Mouse (Mus musculus) hindbrain, embryonic 14.5 days (tissue): Measurements from ENCODE around the gene Myom3. TPM values are rescaled to one million over a fixed set of nuclear protein-coding genes. Genes with fewer than 3 reads are reported as not detected.

ENCODE experiments used
- ATAC-seq: fragments of 200-750 bp; cut with Nextera tagmentation; 2 replicates; pipeline ENCODE4 v1.8.0; 2017; ENCODE audit warnings: moderate number of reproducible peaks, mild to moderate bottlenecking, moderate TSS enrichment, moderate library complexity; ENCODE audit not compliant: low FRiP score
- DNase-seq: peaks from one replicate; pipeline ENCODE4 v3.0.0-alpha.2; 2015; ENCODE audit warnings: low spot score
- H3K27ac ChIP-seq: fragments of 300-500 bp; sonication (generic); 2 replicates; pipeline ENCODE4 v1.5.1; 2014; ENCODE audit warnings: mild to moderate bottlenecking, moderate library complexity
- H3K27me3 ChIP-seq: fragments of 300-500 bp; sonication (generic); 2 replicates; pipeline ENCODE4 v1.6.1; 2014; ENCODE audit warnings: mild to moderate bottlenecking, low read length, mixed read lengths; ENCODE audit not compliant: control insufficient read depth, insufficient read depth
- H3K36me3 ChIP-seq: fragments of 300-500 bp; sonication (generic); replicated peaks from 2 replicates; pipeline ENCODE4 v1.6.1; 2014; ENCODE audit not compliant: control insufficient read depth, insufficient read depth
- H3K4me1 ChIP-seq: fragments of 300-500 bp; sonication (generic); replicated peaks from 2 replicates; pipeline ENCODE4 v1.6.1; 2014; ENCODE audit warnings: antibody characterized with exemption, low read length, mixed read lengths; ENCODE audit not compliant: control insufficient read depth, insufficient read depth
- H3K4me2 ChIP-seq: fragments of 300-500 bp; sonication (generic); replicated peaks from 2 replicates; pipeline ENCODE4 v1.6.1; 2014; ENCODE audit warnings: mild to moderate bottlenecking, moderate library complexity
- H3K4me3 ChIP-seq: fragments of 300-500 bp; sonication (generic); replicated peaks from 2 replicates; pipeline ENCODE4 v1.5.1; 2014; ENCODE audit warnings: mild to moderate bottlenecking, low read length
- H3K9ac ChIP-seq: fragments of 300-500 bp; sonication (generic); 2 replicates; pipeline ENCODE4 v1.6.1; 2014
- H3K9me3 ChIP-seq: fragments of 300-500 bp; sonication (generic); 2 replicates; pipeline ENCODE4 v1.6.1; 2016; ENCODE audit warnings: low read length; ENCODE audit not compliant: control insufficient read depth
- WGBS: fragments of 180-500 bp; shearing (Covaris S2); extraction: QIAGEN DNeasy Blood & Tissue Kit; methylation state at CpG from one replicate; pipeline ENCODE4 v1.1.7; 2014; 5-methylcytosine and 5-hydroxymethylcytosine counted together
- polyA plus RNA-seq: library from polyadenylated mRNA; unstranded; fragments of >200 nt; fragmentation: Nextera tagmentation; extraction: Ambion mirVana; gene quantifications from 2 replicates; pipeline ENCODE4 v1.2.1, GENCODE M21; 2014

The Myom3 gene
- polyA plus RNA-seq, 1 experiment from 2014 or later = 0.09 TPM

- 75% methylated on average over 8 of the region's 8 CpGs for WGBS
- no peak for ATAC-seq
These were observed 74.7 kb downstream of the Myom3 start for GRCm38 (mm10) chr4:135834124-135834717.

GRCm38 (mm10) chr4:135838925-135839292, 79.4 kb downstream of the Myom3 start:
- DNase-seq (no peak), ATAC-seq (no peak)
- no peaks in the 10 kb centered on the region for H3K9me3 ChIP-seq
- WGBS = 81% methylated on average over 3 of the region's 3 CpGs
- peaks cover 4% of the 10 kb centered on the region; the same call in 1 of the 2 replicates for H3K4me1 ChIP-seq
- no peak overlapping the region for H3K9ac ChIP-seq
- H3K27ac ChIP-seq = no peak overlapping the region
- no peak overlapping the region for H3K4me3 ChIP-seq
- H3K4me2 ChIP-seq = no peak overlapping the region
- no peaks in the 10 kb centered on the region for H3K36me3 ChIP-seq
- no peaks in the 10 kb centered on the region for H3K27me3 ChIP-seq

More at GRCm38 (mm10) chr4:135834124-135834717, 74.7 kb downstream of the Myom3 start:
- peak overlapping the region; percentile 81 for H3K27ac ChIP-seq
- no peak overlapping the region for H3K4me3 ChIP-seq
- no peaks in the 10 kb centered on the region for H3K9me3 ChIP-seq
- no peaks in the 10 kb centered on the region for H3K36me3 ChIP-seq
- peak overlapping the region; percentile 11 for H3K4me2 ChIP-seq
- peaks cover 23% of the 10 kb centered on the region for H3K4me1 ChIP-seq
- H3K27me3 ChIP-seq = no peaks in the 10 kb centered on the region
- DNase-seq = no peak
- no peak overlapping the region for H3K9ac ChIP-seq

- WGBS = 88% methylated on average over 21 of the region's 21 CpGs
These were observed 79.9 kb downstream of the Myom3 start for GRCm38 (mm10) chr4:135839293-135840011.

GRCm38 (mm10) chr4:135844400-135844799, 84.9 kb downstream of the Myom3 start:
- H3K27me3 ChIP-seq = no peaks in the 10 kb centered on the region
- no peak overlapping the region for H3K4me2 ChIP-seq
- ATAC-seq (no peak), DNase-seq (no peak)
- H3K4me1 ChIP-seq = no peaks in the 10 kb centered on the region
- H3K36me3 ChIP-seq = no peaks in the 10 kb centered on the region
- H3K9ac ChIP-seq = no peak overlapping the region
- H3K9me3 ChIP-seq = no peaks in the 10 kb centered on the region
- no peak overlapping the region for H3K27ac ChIP-seq
- 90% methylated on average over 6 of the region's 6 CpGs for WGBS
- no peak overlapping the region for H3K4me3 ChIP-seq

More at GRCm38 (mm10) chr4:135839293-135840011, 79.9 kb downstream of the Myom3 start:
- ATAC-seq (no peak), DNase-seq (no peak)
- Histone ChIP-seq H3K4me1 (no peaks in the 10 kb centered on the region), H3K36me3 (no peaks in the 10 kb centered on the region), H3K9me3 (no peaks in the 10 kb centered on the region), H3K4me3 (no peak overlapping the region), H3K4me2 (no peak overlapping the region), H3K9ac (no peak overlapping the region), H3K27ac (no peak overlapping the region), H3K27me3 (no peaks in the 10 kb centered on the region)

GRCm38 (mm10) chr4:135847581-135847980, 88.1 kb downstream of the Myom3 start:
- no peak overlapping the region for H3K27ac ChIP-seq

GRCm38 (mm10) chr4:135850411-135851095, 91.0 kb downstream of the Myom3 start:
- peak; percentile 71 for ATAC-seq
- WGBS = 26% methylated on average over 13 of the region's 13 CpGs
- Histone ChIP-seq H3K27ac (peak overlapping the region; percentile 80), H3K9me3 (no peaks in the 10 kb centered on the region), H3K4me2 (peak overlapping the region; percentile 35), H3K9ac (peak overlapping the region; percentile 40), H3K4me3 (no peak overlapping the region; the same call in 1 of the 2 replicates), H3K36me3 (no peaks in the 10 kb centered on the region), H3K4me1 (peaks cover 22% of the 10 kb centered on the region; the same call in 1 of the 2 replicates), H3K27me3 (no peaks in the 10 kb centered on the region)
- DNase-seq = peak; percentile 63

More at GRCm38 (mm10) chr4:135847581-135847980, 88.1 kb downstream of the Myom3 start:
- WGBS = 67% methylated on average over 5 of the region's 5 CpGs
- Histone ChIP-seq H3K4me2 (no peak overlapping the region), H3K27me3 (no peaks in the 10 kb centered on the region), H3K9me3 (no peaks in the 10 kb centered on the region), H3K36me3 (no peaks in the 10 kb centered on the region), H3K4me3 (no peak overlapping the region), H3K4me1 (peaks cover 6% of the 10 kb centered on the region; the same call in 1 of the 2 replicates), H3K9ac (no peak overlapping the region)
- ATAC-seq (no peak), DNase-seq (no peak)

- Histone ChIP-seq H3K4me2 (no peak overlapping the region), H3K4me1 (peaks cover 22% of the 10 kb centered on the region; the same call in 1 of the 2 replicates), H3K27ac (no peak overlapping the region), H3K4me3 (no peak overlapping the region), H3K27me3 (no peaks in the 10 kb centered on the region), H3K36me3 (no peaks in the 10 kb centered on the region), H3K9me3 (no peaks in the 10 kb centered on the region), H3K9ac (no peak overlapping the region)
- no peak for DNase-seq
- WGBS = 93% methylated on average over 9 of the region's 9 CpGs
- no peak for ATAC-seq
These were observed 92.4 kb downstream of the Myom3 start for GRCm38 (mm10) chr4:135851942-135852341.

- Histone ChIP-seq H3K9me3 (no peaks in the 10 kb centered on the region), H3K36me3 (no peaks in the 10 kb centered on the region), H3K4me1 (peaks cover 38% of the 10 kb centered on the region), H3K4me2 (no peak overlapping the region), H3K27me3 (no peaks in the 10 kb centered on the region), H3K9ac (no peak overlapping the region), H3K4me3 (no peak overlapping the region), H3K27ac (peak overlapping the region; percentile 98; the same call in 1 of the 2 replicates)
- no peak for DNase-seq
- ATAC-seq = no peak
- WGBS = 90% methylated on average over 14 of the region's 14 CpGs
These were observed 94.6 kb downstream of the Myom3 start for GRCm38 (mm10) chr4:135853987-135854546.

GRCm38 (mm10) chr4:135854630-135855029, 95.1 kb downstream of the Myom3 start:
- Histone ChIP-seq H3K36me3 (no peaks in the 10 kb centered on the region), H3K9ac (peak overlapping the region; percentile 72), H3K27ac (peak overlapping the region; percentile 98), H3K9me3 (no peaks in the 10 kb centered on the region), H3K27me3 (no peaks in the 10 kb centered on the region), H3K4me2 (peak overlapping the region; percentile 82), H3K4me1 (peaks cover 44% of the 10 kb centered on the region), H3K4me3 (peak overlapping the region; percentile 84; the same call in 1 of the 2 replicates)
- ATAC-seq = no peak
- WGBS = 73% methylated on average over 11 of the region's 11 CpGs
- no peak for DNase-seq
